Mouse (Mus musculus) embryonic facial prominence, embryonic 13.5 days (tissue): ENCODE results near the gene Fbxo44. TPM values are rescaled to one million over a fixed set of nuclear protein-coding genes. Genes with fewer than 3 reads are reported as not detected.
"Not testable (repeated sequence)": the region's sequence is repeated elsewhere in the genome, so short reads cannot be mapped to it uniquely, and the experiment has no call there.

Source experiments
- ATAC-seq: fragments of 200-750 bp; cut with Nextera tagmentation; 2 replicates; pipeline ENCODE4 v1.8.0; 2017; ENCODE audit warnings: low read depth; ENCODE audit not compliant: insufficient number of reproducible peaks, insufficient read depth, low FRiP score, low TSS enrichment
- H3K27ac ChIP-seq: fragments of 300-500 bp; sonication (generic); 2 replicates; pipeline ENCODE4 v1.5.1; 2015; ENCODE audit warnings: moderate library complexity, mild to moderate bottlenecking, inconsistent platforms
- H3K27me3 ChIP-seq: fragments of 300-500 bp; sonication (generic); 2 replicates; pipeline ENCODE4 v1.6.1; 2015; ENCODE audit warnings: mild to moderate bottlenecking, inconsistent platforms
- H3K36me3 ChIP-seq: fragments of 300-500 bp; sonication (generic); 2 replicates; pipeline ENCODE4 v1.6.1; 2015; ENCODE audit warnings: mild to moderate bottlenecking, inconsistent platforms
- H3K4me1 ChIP-seq: fragments of 300-500 bp; sonication (generic); 2 replicates; pipeline ENCODE4 v1.6.1; 2015; ENCODE audit warnings: inconsistent platforms
- H3K4me2 ChIP-seq: fragments of 300-500 bp; sonication (generic); 2 replicates; pipeline ENCODE4 v1.6.1; 2015; ENCODE audit warnings: moderate library complexity, mild to moderate bottlenecking, inconsistent platforms
- H3K4me3 ChIP-seq: fragments of 300-500 bp; sonication (generic); 2 replicates; pipeline ENCODE4 v1.5.1; 2015; ENCODE audit warnings: mild to moderate bottlenecking, inconsistent platforms
- H3K9ac ChIP-seq: fragments of 300-500 bp; sonication (generic); 2 replicates; pipeline ENCODE4 v1.6.1; 2015; ENCODE audit warnings: mild to moderate bottlenecking, inconsistent platforms
- H3K9me3 ChIP-seq: fragments of 300-500 bp; sonication (generic); 2 replicates; pipeline ENCODE4 v1.6.1; 2016; ENCODE audit warnings: inconsistent platforms
- WGBS: fragments of 180-500 bp; shearing (Covaris S2); methylation state at CpG from one replicate; pipeline ENCODE4 v1.1.7; 2015; ENCODE audit warnings: mixed read lengths; 5-methylcytosine and 5-hydroxymethylcytosine counted together
- polyA plus RNA-seq: library from polyadenylated mRNA; unstranded; fragments of >200 nt; fragmentation: Nextera tagmentation; extraction: Ambion mirVana; gene quantifications from 2 replicates; pipeline ENCODE4 v1.2.1, GENCODE M21; 2015

Fbxo44 gene
- polyA plus RNA-seq, 1 experiment from 2014 or later, result 13.5 TPM

DNA sequence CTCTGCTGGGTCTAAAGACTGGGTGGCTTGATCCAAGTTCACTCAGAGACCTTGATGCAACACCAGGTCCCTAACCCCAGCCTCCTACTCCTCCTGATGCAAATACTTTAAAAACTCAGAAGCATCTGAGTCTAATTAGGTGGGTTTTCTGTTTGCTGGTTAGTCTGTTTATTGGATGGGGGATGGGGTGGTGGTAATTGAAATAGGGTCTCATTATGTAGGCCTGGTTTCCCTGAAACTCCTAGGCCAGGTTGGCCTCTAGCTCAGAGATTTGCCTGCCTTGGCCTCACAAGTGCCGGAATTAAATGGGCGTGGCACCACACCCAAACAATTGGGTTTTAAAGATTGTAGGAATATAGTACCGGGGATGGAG, 37.6 kb downstream of the Fbxo44 start:
- Histone ChIP-seq H3K9me3 (no peaks in the 10 kb centered on the region), H3K36me3 (no peaks in the 10 kb centered on the region), H3K4me1 (peaks cover 10% of the 10 kb centered on the region), H3K27ac (peak overlapping the region; percentile 68; the same call in 1 of the 2 replicates), H3K9ac (no peak overlapping the region), H3K4me2 (peak overlapping the region; percentile 26; the same call in 1 of the 2 replicates), H3K27me3 (peaks cover under 1% of the 10 kb centered on the region; the same call in 1 of the 2 replicates), H3K4me3 (no peak overlapping the region)
- WGBS, result 61% methylated on average over 3 of the region's 3 CpGs
- ATAC-seq, result no peak

- peak; percentile 45; the same call in 1 of the 2 replicates for ATAC-seq
- peak overlapping the region; percentile 68; the same call in 1 of the 2 replicates for H3K27ac ChIP-seq
- WGBS, result 11% methylated on average over 6 of the region's 6 CpGs
- H3K27me3 ChIP-seq, result no peaks in the 10 kb centered on the region
- H3K4me1 ChIP-seq, result peaks cover 10% of the 10 kb centered on the region
- H3K36me3 ChIP-seq, result no peaks in the 10 kb centered on the region
- peak overlapping the region; percentile 26; the same call in 1 of the 2 replicates for H3K4me2 ChIP-seq
- no peak overlapping the region for H3K4me3 ChIP-seq
- H3K9me3 ChIP-seq, result no peaks in the 10 kb centered on the region
- H3K9ac ChIP-seq, result no peak overlapping the region
Observed at GRCm38 (mm10) chr4:148121982-148122693, 38.1 kb downstream of the Fbxo44 start.

- no peak overlapping the region for H3K4me2 ChIP-seq
- no peak overlapping the region for H3K9ac ChIP-seq
- H3K27me3 ChIP-seq, result no peaks in the 10 kb centered on the region
- peaks cover 10% of the 10 kb centered on the region for H3K4me1 ChIP-seq
- ATAC-seq, result no peak
- WGBS, result 84% methylated on average over 4 of the region's 4 CpGs
- H3K9me3 ChIP-seq, result no peaks in the 10 kb centered on the region
- no peak overlapping the region for H3K27ac ChIP-seq
- H3K36me3 ChIP-seq, result no peaks in the 10 kb centered on the region
- H3K4me3 ChIP-seq, result no peak overlapping the region
Observed at GRCm38 (mm10) chr4:148121362-148121761, 38.9 kb downstream of the Fbxo44 start.

GRCm38 (mm10) chr4:148120555-148120954, 39.7 kb downstream of the Fbxo44 start:
- no peak overlapping the region for H3K27ac ChIP-seq
- no peaks in the 10 kb centered on the region; the same call in 1 of the 2 replicates for H3K27me3 ChIP-seq
- no peak overlapping the region for H3K4me3 ChIP-seq
- H3K9ac ChIP-seq, result no peak overlapping the region
- ATAC-seq, result no peak
- no peak overlapping the region for H3K4me2 ChIP-seq
- peaks cover 12% of the 10 kb centered on the region for H3K4me1 ChIP-seq
- no peaks in the 10 kb centered on the region for H3K36me3 ChIP-seq
- WGBS, result 79% methylated on average over 9 of the region's 9 CpGs
- no peaks in the 10 kb centered on the region for H3K9me3 ChIP-seq

DNA sequence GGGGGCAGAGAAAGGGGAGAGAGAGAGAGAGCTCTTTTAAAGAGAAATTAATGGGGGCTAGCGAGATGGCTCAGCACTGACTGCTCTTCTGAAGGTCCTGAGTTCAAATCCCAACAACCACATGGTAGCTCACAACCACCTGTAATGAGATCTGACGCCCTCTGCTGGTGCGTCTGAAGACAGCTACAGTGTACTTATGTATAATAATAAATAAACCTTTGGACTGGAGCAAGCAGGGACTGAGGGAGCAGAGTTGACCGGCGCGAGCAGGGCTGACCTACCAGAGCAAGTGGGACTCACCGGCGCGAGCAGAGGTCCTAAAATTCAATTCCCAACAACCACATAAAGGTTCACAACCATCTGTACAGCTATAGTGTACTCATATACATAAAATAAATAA, 40.7 kb downstream of the Fbxo44 start:
- not testable (repeated sequence) for H3K4me2 ChIP-seq, H3K36me3 ChIP-seq, H3K9me3 ChIP-seq, H3K4me3 ChIP-seq, H3K9ac ChIP-seq, H3K27ac ChIP-seq, ATAC-seq, H3K27me3 ChIP-seq
- peaks cover 20% of the 10 kb centered on the region for H3K4me1 ChIP-seq
- WGBS, result 90% methylated on average over 9 of the region's 9 CpGs

DNA sequence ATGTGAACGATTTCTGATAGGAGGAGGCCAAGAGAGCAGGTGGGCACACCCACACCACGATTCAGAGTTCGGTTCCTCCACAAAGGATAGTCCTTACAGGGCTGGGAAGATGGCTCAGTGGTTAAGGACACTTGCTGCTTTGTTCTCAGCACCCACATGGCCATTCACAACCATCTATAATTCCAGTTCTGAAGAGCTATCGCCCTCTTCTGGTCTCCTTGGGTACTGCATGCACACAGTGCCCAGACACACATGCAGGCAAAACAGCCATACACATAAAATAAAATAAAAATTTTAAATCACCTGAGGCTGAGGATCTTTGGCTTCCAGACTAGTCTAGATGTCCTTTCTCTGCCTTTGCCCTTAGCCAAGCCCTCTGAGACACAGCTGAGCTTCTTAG, 42.9 kb downstream of the Fbxo44 start:
- Histone ChIP-seq H3K27me3 (no peaks in the 10 kb centered on the region; the same call in none of the 2 replicates), H3K9ac (no peak overlapping the region), H3K4me1 (peaks cover 15% of the 10 kb centered on the region), H3K4me3 (no peak overlapping the region), H3K36me3 (no peaks in the 10 kb centered on the region), H3K27ac (no peak overlapping the region), H3K9me3 (no peaks in the 10 kb centered on the region), H3K4me2 (no peak overlapping the region)
- WGBS, result 74% methylated on average over 4 of the region's 4 CpGs
- no peak for ATAC-seq

- Histone ChIP-seq H3K9me3 (no peaks in the 10 kb centered on the region), H3K36me3 (no peaks in the 10 kb centered on the region), H3K27ac (no peak overlapping the region), H3K4me1 (peaks cover 10% of the 10 kb centered on the region), H3K27me3 (no peaks in the 10 kb centered on the region; the same call in none of the 2 replicates), H3K4me2 (no peak overlapping the region), H3K4me3 (no peak overlapping the region), H3K9ac (no peak overlapping the region)
- WGBS, result 70% methylated on average over 4 of the region's 4 CpGs
- no peak for ATAC-seq
Observed at GRCm38 (mm10) chr4:148116657-148117056, 43.6 kb downstream of the Fbxo44 start.

DNA sequence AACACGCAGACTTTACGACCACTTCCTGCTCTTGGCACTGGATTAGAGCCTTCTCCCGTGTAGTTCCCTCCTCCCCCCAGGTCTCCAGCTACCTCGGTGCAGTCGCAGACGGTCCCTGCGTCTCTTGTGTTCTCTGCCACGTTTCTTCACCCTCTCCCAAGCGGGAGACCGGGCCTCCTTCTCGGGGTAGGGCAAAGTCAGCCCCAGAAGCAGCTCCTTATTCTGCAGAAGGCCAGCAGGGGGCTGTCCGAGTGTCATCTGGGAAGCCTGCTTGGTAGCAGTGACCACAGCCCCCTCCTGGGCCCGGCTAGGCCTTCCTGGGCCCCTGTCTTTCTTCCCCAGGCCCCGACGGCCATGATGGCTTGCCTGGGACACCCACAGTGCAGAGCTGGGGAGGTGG, 44.8 kb downstream of the Fbxo44 start:
- no peaks in the 10 kb centered on the region; the same call in none of the 2 replicates for H3K27me3 ChIP-seq
- no peak for ATAC-seq
- H3K9ac ChIP-seq, result peak overlapping the region; percentile 64
- no peaks in the 10 kb centered on the region for H3K9me3 ChIP-seq
- H3K4me2 ChIP-seq, result peak overlapping the region; percentile 44
- H3K36me3 ChIP-seq, result no peaks in the 10 kb centered on the region
- H3K4me3 ChIP-seq, result no peak overlapping the region
- H3K27ac ChIP-seq, result peak overlapping the region; percentile 28; the same call in 1 of the 2 replicates
- 6% methylated on average over 15 of the region's 15 CpGs for WGBS
- peaks cover 10% of the 10 kb centered on the region for H3K4me1 ChIP-seq

GRCm38 (mm10) chr4:148114758-148115391, 45.4 kb downstream of the Fbxo44 start:
- H3K9me3 ChIP-seq, result no peaks in the 10 kb centered on the region
- peak overlapping the region; percentile 44 for H3K4me2 ChIP-seq
- no peaks in the 10 kb centered on the region for H3K36me3 ChIP-seq
- H3K4me3 ChIP-seq, result no peak overlapping the region
- 0 out of 2 replicates have a peak, but pooled peaks have one; percentile 53 for ATAC-seq
- H3K27me3 ChIP-seq, result no peaks in the 10 kb centered on the region; the same call in none of the 2 replicates
- H3K9ac ChIP-seq, result peak overlapping the region; percentile 64; the same call in 1 of the 2 replicates
- peak overlapping the region; percentile 28; the same call in 1 of the 2 replicates for H3K27ac ChIP-seq
- 4% methylated on average over 15 of the region's 15 CpGs for WGBS
- H3K4me1 ChIP-seq, result peaks cover 10% of the 10 kb centered on the region

DNA sequence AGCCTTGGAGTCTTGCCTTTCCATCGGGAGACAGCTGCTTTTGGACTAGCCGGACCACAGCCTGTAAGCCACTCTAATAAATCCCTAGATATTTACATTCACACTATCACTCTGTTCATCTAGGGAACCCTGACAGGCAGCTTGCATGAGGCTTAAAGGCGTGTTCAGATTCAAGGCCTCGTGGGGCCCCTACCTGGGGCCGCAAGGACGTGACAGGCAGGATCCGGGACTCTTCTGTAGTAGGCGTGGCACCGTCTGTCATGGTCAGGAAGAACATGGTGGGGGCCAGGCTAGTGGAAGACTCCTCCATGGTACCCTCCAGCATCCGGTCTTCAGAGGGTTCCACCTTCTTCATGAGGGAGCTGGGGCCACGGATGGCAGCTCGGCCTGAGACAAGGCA, 47.8 kb downstream of the Fbxo44 start:
- Histone ChIP-seq H3K9ac (no peak overlapping the region), H3K36me3 (no peaks in the 10 kb centered on the region), H3K9me3 (no peaks in the 10 kb centered on the region), H3K4me2 (no peak overlapping the region), H3K4me1 (peaks cover 10% of the 10 kb centered on the region), H3K27ac (no peak overlapping the region), H3K4me3 (no peak overlapping the region), H3K27me3 (no peaks in the 10 kb centered on the region; the same call in none of the 2 replicates)
- 80% methylated on average over 12 of the region's 12 CpGs for WGBS
- ATAC-seq, result no peak

DNA sequence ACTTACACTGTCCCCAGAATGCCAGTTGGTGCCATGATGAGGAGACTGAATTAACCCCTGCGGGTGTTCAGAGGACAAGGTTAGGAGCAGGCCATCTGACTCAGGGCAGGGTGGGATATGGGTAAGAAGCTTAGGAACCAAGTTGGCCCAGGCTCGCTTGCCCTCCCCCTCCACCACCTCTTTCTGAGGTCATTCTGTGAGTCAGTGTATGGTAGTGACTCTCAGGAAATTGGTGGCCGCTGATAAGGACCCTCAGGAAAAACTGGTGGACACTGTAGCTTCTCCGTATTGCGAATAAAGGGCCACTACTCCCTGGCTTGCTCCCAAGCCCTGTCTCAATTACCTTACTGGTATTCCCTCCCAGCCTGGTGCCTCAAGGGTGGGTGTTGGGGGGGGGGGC, 51.1 kb downstream of the Fbxo44 start:
- no peak overlapping the region for H3K4me3 ChIP-seq
- no peaks in the 10 kb centered on the region for H3K9me3 ChIP-seq
- no peaks in the 10 kb centered on the region for H3K27me3 ChIP-seq
- H3K9ac ChIP-seq, result no peak overlapping the region
- H3K27ac ChIP-seq, result no peak overlapping the region
- no peak for ATAC-seq
- WGBS, result 86% methylated on average over 5 of the region's 5 CpGs
- H3K4me2 ChIP-seq, result no peak overlapping the region
- H3K36me3 ChIP-seq, result no peaks in the 10 kb centered on the region
- no peaks in the 10 kb centered on the region for H3K4me1 ChIP-seq
